Comparison of ENCODE assay signal across 1 mouse cellular context in the genomic region with DNA sequence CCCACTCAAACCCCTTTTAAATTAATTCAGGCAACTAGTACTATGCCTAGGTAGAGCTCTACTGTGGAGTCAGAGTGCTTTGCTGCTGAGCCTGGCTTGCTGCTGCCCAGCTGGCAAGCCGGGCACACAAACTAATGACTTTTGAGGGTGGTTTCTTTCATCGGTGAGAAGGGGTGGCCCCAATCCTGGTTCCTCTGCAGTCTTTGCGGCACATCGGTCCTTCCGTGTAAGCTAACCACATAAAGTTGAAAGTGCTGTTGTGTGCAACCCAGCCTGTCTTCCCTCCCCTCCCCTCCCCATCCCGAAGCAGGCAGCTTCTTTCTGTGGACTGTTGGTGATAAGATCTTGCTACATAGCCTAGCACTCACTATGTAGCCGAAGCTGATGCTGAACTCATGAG.
TF ChIP-seq lines count a peak whose summit lies in the region.

No protein-coding gene starts in this region.

TF ChIP-seq in CH12.LX, 34 proteins besides CTCF, POLR2A, EP300 and RAD21 (continued from another document):
- TF ChIP-seq MXI1 (IDR thresholded peaks at IDR 0.05; ENCODE audit: low read depth, low read length) (peak; percentile 66), HCFC1 (IDR thresholded peaks at IDR 0.05; ENCODE audit: low read depth, low read length) (no peak; the same call in 1 of the 2 replicates), TBP (conservative IDR thresholded peaks at IDR 0.05; ENCODE audit: low read depth, low read length) (no peak)
